Mouse (Mus musculus) erythroid progenitor cell, adult 5-6 weeks (primary cell): Measurements from ENCODE around the gene Nkd1. TPM values are rescaled to one million over a fixed set of nuclear protein-coding genes. Genes with fewer than 3 reads are reported as not detected.

ENCODE experiments used
- ATAC-seq: replicated peaks from 2 replicates; pipeline ENCODE4 v1.8.0; 2016; ENCODE audit warnings: moderate number of reproducible peaks, mild to moderate bottlenecking, moderate TSS enrichment, inconsistent platforms; ENCODE audit not compliant: poor library complexity, low FRiP score, severe bottlenecking
- total RNA-seq, 2 experiments: library from RNA; stranded (forward) in 1 of 2; stranded (reverse) in 1 of 2; fragments of 150-400 nt in 1 of 2; fragments of 186-747, 209-891 nt in 1 of 2; gene quantifications; 2 replicates each; pipeline versions ENCODE4 v1.2.3 to v1.2.4; 2015 to 2017; ENCODE audit warnings: low replicate concordance in 2 of 2

The Nkd1 gene
- total RNA-seq, 2 experiments from 2014 or later: not detected

GRCm38 (mm10) chr8:88605361-88606040 lies 84.3 kb downstream of the Nkd1 start:
- ATAC-seq: no peak

DNA sequence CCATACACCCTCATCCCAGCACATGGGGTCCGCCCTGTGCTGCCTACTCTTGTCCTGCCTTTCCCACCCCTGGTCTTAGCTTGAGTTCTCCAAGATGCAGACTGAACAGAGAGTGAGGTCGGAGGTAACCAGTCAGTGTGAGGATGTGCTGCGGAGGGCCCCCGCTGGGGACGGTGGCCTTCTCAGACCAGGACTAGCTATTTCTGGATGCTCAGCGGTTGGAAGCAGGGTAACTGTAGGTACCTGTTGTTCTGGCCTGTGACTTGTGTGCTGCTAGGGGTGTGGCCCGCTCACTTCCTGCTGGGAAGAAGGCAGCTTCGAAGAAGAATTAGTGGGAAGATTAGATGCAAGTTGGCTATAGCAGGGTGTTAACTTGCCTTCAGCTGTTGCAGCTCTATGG lies 87.9 kb downstream of the Nkd1 start:
- no peak for ATAC-seq

- ATAC-seq: no peak
These were observed 89.1 kb downstream of the Nkd1 start for GRCm38 (mm10) chr8:88610271-88610670.

DNA sequence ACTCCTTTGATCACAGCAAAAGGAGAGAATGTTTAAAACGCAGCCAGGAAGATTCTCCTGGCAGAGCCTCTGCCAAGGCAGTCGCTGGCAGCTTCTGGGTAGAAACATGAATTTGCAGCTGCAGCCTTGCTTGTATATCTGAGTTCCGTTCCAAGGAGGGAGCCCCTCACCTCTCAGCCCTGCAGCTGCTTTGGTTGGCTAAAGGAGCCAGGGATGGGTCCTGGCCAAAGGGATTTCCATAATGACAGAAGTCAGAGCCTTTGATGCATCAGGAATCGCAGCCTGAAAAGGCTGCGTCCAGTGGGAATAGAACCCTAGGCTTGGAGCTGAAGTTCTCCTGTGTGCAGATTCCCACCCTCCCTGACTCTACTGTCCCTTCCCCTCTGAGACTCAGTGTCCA lies 93.8 kb downstream of the Nkd1 start:
- no peak for ATAC-seq

DNA sequence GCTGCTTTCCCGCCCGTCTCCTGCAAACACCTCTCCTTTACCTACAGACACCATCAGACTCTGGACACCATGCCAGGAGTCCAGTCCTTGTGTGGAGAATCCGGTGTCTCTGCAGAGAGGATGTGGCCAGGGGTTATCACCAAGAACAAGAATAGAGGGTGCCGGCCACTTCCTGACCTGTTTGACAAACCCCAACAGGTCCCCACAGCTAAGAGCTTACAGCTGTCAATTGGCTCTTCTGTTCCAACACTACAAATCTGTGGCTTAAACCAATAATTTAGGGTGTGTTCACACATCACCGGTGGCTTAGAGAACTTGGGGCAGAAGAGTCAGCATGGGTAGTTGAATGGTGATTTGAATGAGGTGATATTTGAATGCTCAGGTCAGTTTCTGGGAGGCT lies 97.5 kb downstream of the Nkd1 start:
- no peak for ATAC-seq

DNA sequence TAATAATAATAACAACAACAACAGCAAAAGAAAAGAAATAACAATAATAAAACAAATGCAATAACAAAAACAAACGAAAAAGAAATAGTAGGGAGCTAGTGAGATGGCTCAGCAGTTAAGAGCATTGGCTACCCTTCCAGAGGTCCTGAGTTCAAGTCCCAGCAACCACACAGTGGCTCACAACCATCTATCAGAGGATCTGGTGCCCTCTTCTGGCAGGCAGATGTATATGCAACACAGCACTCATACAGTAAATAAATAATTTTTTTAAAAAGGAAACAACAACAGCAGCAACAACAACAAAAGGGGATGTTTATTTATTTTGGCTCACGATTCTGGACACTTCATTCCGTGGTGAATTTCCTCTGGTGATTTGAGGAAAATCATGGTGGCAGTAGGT lies 98.4 kb downstream of the Nkd1 start:
- no peak for ATAC-seq

GRCm38 (mm10) chr8:88620931-88621330 lies 99.8 kb downstream of the Nkd1 start:
- no peak for ATAC-seq

GRCm38 (mm10) chr8:88621408-88621807 lies 100.3 kb downstream of the Nkd1 start:
- no peak for ATAC-seq

- ATAC-seq: no peak
These were observed 102.2 kb downstream of the Nkd1 start for GRCm38 (mm10) chr8:88623351-88623750.

GRCm38 (mm10) chr8:88624276-88624675 lies 103.1 kb downstream of the Nkd1 start:
- ATAC-seq: no peak

DNA sequence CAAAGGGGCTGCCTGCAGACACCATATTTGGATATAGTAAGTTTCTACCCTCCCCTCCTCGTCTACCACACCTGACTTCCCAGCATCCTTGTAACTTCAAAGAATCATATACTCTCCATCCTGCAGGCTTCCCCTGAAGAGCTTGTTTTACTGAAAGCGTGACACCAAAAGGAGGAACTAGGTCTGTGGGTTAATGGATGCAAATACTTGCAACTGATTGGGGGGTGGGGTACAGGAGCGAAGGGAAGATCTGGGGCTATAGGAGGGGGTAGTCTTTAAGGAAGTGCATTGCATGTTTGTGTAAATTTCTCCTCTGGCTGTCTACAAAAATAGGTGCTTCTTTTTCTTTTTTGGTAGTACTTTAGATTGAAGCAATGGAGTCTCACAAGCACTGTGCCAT lies 105.3 kb downstream of the Nkd1 start:
- no peak for ATAC-seq

GRCm38 (mm10) chr8:88626940-88627264 lies 105.7 kb downstream of the Nkd1 start:
- ATAC-seq: no peak

GRCm38 (mm10) chr8:88627265-88627991 lies 106.3 kb downstream of the Nkd1 start:
- ATAC-seq: no peak

- ATAC-seq: no peak
These were observed 107.0 kb downstream of the Nkd1 start for GRCm38 (mm10) chr8:88628001-88628774.

DNA sequence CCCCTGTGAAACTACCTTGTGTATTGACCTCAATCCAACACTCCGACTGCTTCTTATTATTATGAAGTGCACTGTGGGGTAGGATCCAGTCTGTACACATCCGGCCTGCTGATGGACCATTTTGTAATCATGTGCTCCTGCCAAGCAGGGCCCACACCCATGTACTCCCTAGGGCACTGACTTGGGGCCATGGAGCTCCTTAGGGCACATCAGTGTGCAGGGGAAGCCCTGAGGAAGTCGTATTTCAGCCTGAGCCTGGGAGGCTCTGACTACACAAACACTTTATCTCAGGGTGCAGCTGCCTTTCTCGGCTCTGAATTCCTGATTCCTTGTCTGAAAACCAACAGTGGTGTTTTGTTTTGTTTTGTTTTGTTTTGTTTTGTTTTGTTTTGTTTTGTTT lies 109.1 kb downstream of the Nkd1 start:
- no peak for ATAC-seq

DNA sequence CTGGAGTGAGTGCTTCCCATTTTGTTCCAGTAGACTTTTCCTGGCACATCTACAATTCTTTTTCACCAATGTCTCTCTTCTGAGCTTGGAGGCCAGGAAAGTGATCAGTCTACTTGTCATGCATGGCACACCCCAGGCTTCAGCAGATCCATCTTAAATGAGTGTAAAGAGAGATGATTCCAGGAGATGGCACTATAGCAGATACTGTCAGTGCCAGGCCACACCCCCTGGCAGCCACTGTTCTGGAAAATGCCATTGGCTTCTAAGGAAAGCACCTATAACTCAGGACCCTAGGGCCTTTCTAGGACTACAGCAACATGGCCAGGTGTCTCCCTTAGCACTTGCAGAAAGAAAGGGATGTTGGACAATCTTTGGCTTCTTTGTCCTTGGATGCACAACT lies 109.9 kb downstream of the Nkd1 start:
- ATAC-seq: no peak

DNA sequence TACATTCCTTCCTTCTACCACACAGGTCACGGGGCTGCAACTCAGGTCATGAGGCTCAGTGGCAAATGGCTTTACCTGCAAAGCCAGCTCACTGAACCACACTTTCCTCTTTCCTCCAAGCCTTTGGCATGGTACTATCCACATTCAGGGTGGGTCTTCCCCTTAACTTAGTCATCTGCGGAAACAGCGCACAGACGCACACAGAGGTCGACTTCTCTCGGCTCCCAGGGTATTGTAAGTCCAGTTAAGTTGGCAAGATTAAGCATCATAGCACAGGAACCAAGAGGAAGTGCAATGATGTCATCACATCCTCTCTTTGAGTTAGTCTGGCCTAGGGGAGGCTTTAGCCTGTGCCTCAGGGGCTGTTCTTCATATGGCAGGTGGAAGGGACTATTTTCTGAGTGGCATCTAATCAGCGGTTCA lies 112.2 kb downstream of the Nkd1 start:
- no peak for ATAC-seq

- ATAC-seq: no peak
These were observed 114.6 kb downstream of the Nkd1 start, which contains the start of gene Snx20 for GRCm38 (mm10) chr8:88635474-88636397. Gene Snx20, minus strand, starts transcription at chr8:88636128.

DNA sequence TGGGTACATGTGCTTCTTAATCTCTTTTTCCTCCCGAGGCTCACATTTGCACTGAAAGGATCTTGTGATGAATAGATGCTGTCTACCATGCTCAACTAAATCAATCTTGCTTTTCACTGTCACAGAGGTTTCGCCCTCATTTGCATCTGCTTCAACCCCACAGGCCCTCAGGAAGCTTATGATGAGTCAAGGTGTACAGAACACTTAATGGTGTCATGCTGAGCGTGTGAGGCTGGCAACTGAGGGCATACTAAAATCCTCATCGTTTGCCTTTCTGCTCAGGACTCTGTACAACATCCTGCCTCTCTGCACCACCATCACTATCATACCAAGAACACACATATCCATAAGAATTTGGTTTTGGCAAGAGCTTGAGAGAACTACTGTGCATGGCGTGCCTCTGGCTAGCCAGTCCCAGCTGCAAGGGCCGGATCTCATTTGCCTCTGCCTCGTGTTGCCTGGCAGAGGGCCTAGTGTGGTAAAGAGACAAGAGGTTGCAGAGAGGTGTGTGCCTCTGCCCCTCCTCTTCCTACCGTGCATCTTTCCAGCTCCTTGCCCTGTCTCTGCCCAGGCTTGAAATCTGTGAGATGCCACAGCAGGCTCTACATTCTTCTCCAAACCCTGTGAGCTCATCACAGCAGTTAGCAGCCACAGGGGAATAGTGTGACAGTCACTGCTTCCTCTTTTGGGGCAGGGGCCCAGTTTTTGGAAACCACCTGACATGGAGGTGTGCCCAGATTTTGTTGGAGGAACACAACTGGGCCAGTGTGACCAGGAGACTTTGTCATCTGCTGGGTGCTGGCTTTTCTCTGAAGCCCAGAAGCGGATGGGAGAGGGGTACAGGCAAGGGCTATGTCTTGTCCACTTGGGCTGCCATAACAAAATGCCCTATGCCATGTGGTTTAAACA lies 116.2 kb downstream of the Nkd1 start:
- ATAC-seq: no peak
